Mouse (Mus musculus) ES-Bruce4 (cell line): ENCODE measurements around the gene Trpd52l3. TPM values are rescaled to one million over a fixed set of nuclear protein-coding genes. Genes with fewer than 3 reads are reported as not detected.

Experiments
- H3K27ac ChIP-seq: 2 replicates; pipeline ENCODE4 v1.5.1; 2012; ENCODE audit warnings: low read length, inconsistent platforms; ENCODE audit not compliant: insufficient read depth
- H3K27me3 ChIP-seq: 2 replicates; pipeline ENCODE4 v1.6.1; 2012; ENCODE audit warnings: mild to moderate bottlenecking, low read length, inconsistent platforms; ENCODE audit not compliant: control insufficient read depth, poor library complexity, insufficient read depth, severe bottlenecking
- H3K36me3 ChIP-seq: 2 replicates; pipeline ENCODE4 v1.6.1; 2012; ENCODE audit warnings: inconsistent platforms, mild to moderate bottlenecking, low read length, moderate library complexity; ENCODE audit not compliant: control insufficient read depth, poor library complexity, insufficient read depth, severe bottlenecking
- H3K4me1 ChIP-seq: one replicate; pipeline ENCODE4 v1.8.1; 2011; ENCODE audit warnings: low read length; ENCODE audit not compliant: control insufficient read depth, insufficient read depth
- H3K4me3 ChIP-seq: 2 replicates; pipeline ENCODE4 v1.5.1; 2011; ENCODE audit warnings: low read depth, mild to moderate bottlenecking, low read length
- H3K9ac ChIP-seq: 2 replicates; pipeline ENCODE4 v1.6.1; 2012; ENCODE audit warnings: low read depth, mild to moderate bottlenecking, inconsistent platforms; ENCODE audit not compliant: poor library complexity, severe bottlenecking
- H3K9me3 ChIP-seq: replicated peaks from 2 replicates; pipeline ENCODE4 v1.6.1; 2012; ENCODE audit warnings: mild to moderate bottlenecking, low read length, inconsistent platforms; ENCODE audit not compliant: control insufficient read depth, poor library complexity, insufficient read depth, severe bottlenecking
- CTCF ChIP-seq: IDR thresholded peaks from one replicate; pipeline ENCODE4 v1.8.1; 2011; ENCODE audit warnings: low read depth, low read length
- EP300 ChIP-seq: IDR thresholded peaks from 2 replicates; pipeline ENCODE4 v1.6.1; 2011; ENCODE audit warnings: low read depth, low read length; ENCODE audit not compliant: insufficient read depth
- POLR2A ChIP-seq: IDR thresholded peaks from one replicate; pipeline ENCODE4 v1.8.1; 2011; ENCODE audit warnings: low read length; ENCODE audit not compliant: insufficient read depth
- polyA plus RNA-seq: library from polyadenylated mRNA; stranded (reverse); fragments of >200 nt; gene quantifications from 2 replicates; pipeline ENCODE4 v1.2.4, GENCODE M21; 2011; ENCODE audit warnings: low read depth; ENCODE audit not compliant: missing spikeins, insufficient read depth, insufficient read length

The Trpd52l3 gene
- polyA plus RNA-seq, 1 experiment: not detected

DNA sequence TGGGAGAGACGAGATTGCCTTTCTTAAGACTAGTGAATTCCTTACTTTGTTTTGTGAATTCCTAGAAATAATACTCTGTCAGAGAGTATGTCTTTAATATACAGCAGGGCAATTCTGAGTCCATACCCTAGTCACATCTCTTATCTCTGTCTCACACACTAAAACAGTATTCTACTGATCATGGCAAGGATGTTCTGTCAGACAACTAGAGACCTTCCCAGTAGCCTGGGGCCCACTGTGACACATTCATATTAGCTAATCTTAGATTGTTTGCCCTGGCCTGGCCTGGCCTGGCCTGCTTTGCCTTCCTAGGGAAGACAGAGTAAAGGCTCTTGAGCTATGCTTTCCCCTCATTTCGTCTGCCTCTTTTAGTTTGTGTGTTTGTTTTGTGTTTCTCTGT lies 47.0 kb downstream of the Trpd52l3 start:
- H3K9ac ChIP-seq: no peak overlapping the region
- H3K36me3 ChIP-seq: peaks cover 2% of the 10 kb centered on the region; the same call in 1 of the 2 replicates
- H3K27me3 ChIP-seq: no peaks in the 10 kb centered on the region
- peaks cover 1% of the 10 kb centered on the region for H3K4me1 ChIP-seq
- H3K27ac ChIP-seq: no peak overlapping the region
- TF ChIP-seq POLR2A: no peak
- no peak for TF ChIP-seq CTCF
- no peak for TF ChIP-seq EP300
- H3K9me3 ChIP-seq: no peaks in the 10 kb centered on the region
- no peak overlapping the region for H3K4me3 ChIP-seq

GRCm38 (mm10) chr19:30051479-30051878 lies 47.9 kb downstream of the Trpd52l3 start:
- no peak overlapping the region for H3K27ac ChIP-seq

GRCm38 (mm10) chr19:30054218-30054617 lies 50.6 kb downstream of the Trpd52l3 start:
- Histone ChIP-seq H3K36me3 (peaks cover 2% of the 10 kb centered on the region; the same call in 1 of the 2 replicates), H3K9ac (no peak overlapping the region)

More at GRCm38 (mm10) chr19:30051479-30051878, 47.9 kb downstream of the Trpd52l3 start:
- Histone ChIP-seq H3K36me3 (peaks cover 2% of the 10 kb centered on the region; the same call in 1 of the 2 replicates), H3K9ac (no peak overlapping the region), H3K27me3 (no peaks in the 10 kb centered on the region), H3K4me3 (no peak overlapping the region), H3K4me1 (peaks cover 1% of the 10 kb centered on the region), H3K9me3 (no peaks in the 10 kb centered on the region)
- TF ChIP-seq EP300 (no peak), POLR2A (no peak), CTCF (no peak)

More at GRCm38 (mm10) chr19:30054218-30054617, 50.6 kb downstream of the Trpd52l3 start:
- Histone ChIP-seq H3K4me3 (no peak overlapping the region), H3K27me3 (no peaks in the 10 kb centered on the region), H3K4me1 (peaks cover 1% of the 10 kb centered on the region), H3K9me3 (no peaks in the 10 kb centered on the region), H3K27ac (no peak overlapping the region)
- TF ChIP-seq EP300 (no peak), CTCF (no peak), POLR2A (no peak)

Other genes starting within 250 kb of the Trpd52l3 start
- gene 9930021J03Rik, start 197.8 kb upstream of the Trpd52l3 start, polyA plus RNA-seq: 33.7 and 33.8 TPM in 2 replicates
- 7.5 and 9.9 TPM in 2 replicates for gene Ranbp6, start 190.8 kb upstream of the Trpd52l3 start, polyA plus RNA-seq
- 2.9 and 5.3 TPM in 2 replicates for gene Il33, start 78.7 kb upstream of the Trpd52l3 start, polyA plus RNA-seq
- 104 and 107 TPM in 2 replicates for gene Uhrf2, start 26.7 kb downstream of the Trpd52l3 start, polyA plus RNA-seq
- gene Gldc, start 171.6 kb downstream of the Trpd52l3 start, polyA plus RNA-seq: 122 and 126 TPM in 2 replicates
- not detected in 2 replicates for gene Mbl2, start 229.2 kb downstream of the Trpd52l3 start, polyA plus RNA-seq